Mouse (Mus musculus) retina, adult 2 months (tissue): ENCODE data around the gene 4931429L15Rik.
A peak's percentile ranks its signal among the peaks of the same experiment; 100 is the strongest.

Experiments used
- DNase-seq: peaks from one replicate; pipeline ENCODE4 v3.0.0-alpha.2; 2012; ENCODE audit warnings: low read depth, low spot score

Gene 4931429L15Rik

GRCm38 (mm10) chr9:46327706-46328571 lies 8.2 kb upstream of the 4931429L15Rik start:
- DNase-seq: no peak

GRCm38 (mm10) chr9:46326694-46327405 lies 7.1 kb upstream of the 4931429L15Rik start:
- no peak for DNase-seq

- DNase-seq: no peak
Observed at GRCm38 (mm10) chr9:46320461-46320860, 675 bp upstream of the 4931429L15Rik start.

- no peak for DNase-seq
Observed at GRCm38 (mm10) chr9:46317957-46318356, 1.8 kb downstream of the 4931429L15Rik start.

GRCm38 (mm10) chr9:46316909-46317308 lies 2.9 kb downstream of the 4931429L15Rik start:
- no peak for DNase-seq

- no peak for DNase-seq
Observed at GRCm38 (mm10) chr9:46316388-46316787, 3.4 kb downstream of the 4931429L15Rik start.

- no peak for DNase-seq
Observed at GRCm38 (mm10) chr9:46315807-46316365, 3.9 kb downstream of the 4931429L15Rik start.

GRCm38 (mm10) chr9:46314921-46315320 lies 4.9 kb downstream of the 4931429L15Rik start:
- DNase-seq: no peak

- peak; percentile 63 for DNase-seq
Observed at GRCm38 (mm10) chr9:46314507-46314906, 5.3 kb downstream of the 4931429L15Rik start.

- no peak for DNase-seq
Observed at GRCm38 (mm10) chr9:46309121-46309520, 10.7 kb downstream of the 4931429L15Rik start.

GRCm38 (mm10) chr9:46302142-46302541 lies 17.6 kb downstream of the 4931429L15Rik start:
- DNase-seq: peak; percentile 47

GRCm38 (mm10) chr9:46298381-46298780 lies 21.4 kb downstream of the 4931429L15Rik start:
- no peak for DNase-seq

- peak; percentile 90 for DNase-seq
Observed at GRCm38 (mm10) chr9:46282631-46283436, 37.0 kb downstream of the 4931429L15Rik start, which contains the start of gene Bud13. Gene Bud13 (plus strand): TSS chr9:46283008.

- DNase-seq: no peak
Observed at GRCm38 (mm10) chr9:46274494-46274893, 45.3 kb downstream of the 4931429L15Rik start.

GRCm38 (mm10) chr9:46272677-46273454 lies 46.9 kb downstream of the 4931429L15Rik start, which contains the start of gene Zpr1:
Gene Zpr1 (plus strand): TSS chr9:46273064.
- peak; percentile 79 for DNase-seq

GRCm38 (mm10) chr9:46272070-46272469 lies 47.7 kb downstream of the 4931429L15Rik start:
- no peak for DNase-seq

GRCm38 (mm10) chr9:46270782-46271181 lies 49.0 kb downstream of the 4931429L15Rik start:
- DNase-seq: no peak

GRCm38 (mm10) chr9:46269125-46269524 lies 50.7 kb downstream of the 4931429L15Rik start:
- no peak for DNase-seq

GRCm38 (mm10) chr9:46268343-46268873 lies 51.4 kb downstream of the 4931429L15Rik start, which contains the start of gene Apoa5:
Gene Apoa5 (plus strand): TSS chr9:46268633.
- DNase-seq: no peak

GRCm38 (mm10) chr9:46261131-46261530 lies 58.7 kb downstream of the 4931429L15Rik start:
- DNase-seq: no peak
